Mouse (Mus musculus): ENCODE measurements around the gene Wnt7b.

DNA sequence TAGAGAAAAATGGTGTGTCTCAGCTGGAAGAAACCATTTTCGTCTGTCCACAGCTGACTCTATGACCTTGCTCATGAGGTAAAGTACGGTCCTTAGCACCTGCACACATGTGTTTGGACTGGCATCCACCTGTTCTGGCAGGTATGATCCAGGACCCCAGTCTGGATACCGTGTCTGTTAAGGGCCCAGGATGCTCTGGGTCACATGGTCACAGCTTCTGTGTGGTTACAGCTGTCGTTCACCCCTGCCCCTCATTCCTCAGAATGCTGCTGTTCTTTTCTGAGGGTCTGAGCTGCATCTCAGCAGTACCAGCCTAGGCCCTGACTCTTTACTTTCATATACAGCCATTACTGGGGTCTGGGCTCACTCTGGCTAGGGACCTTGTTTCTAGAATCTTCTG, 18.9 kb upstream of the Wnt7b start:
- TF ChIP-seq CTCF (IDR thresholded peaks at IDR 0.05; ENCODE audit: extremely low read depth, insufficient read length, insufficient replicate concordance, low read depth, low read length), result no peak
- no peak for TF ChIP-seq POLR2A (IDR thresholded peaks at IDR 0.05; ENCODE audit: low read depth, low read length)
